Mouse (Mus musculus) testis, adult 2 months (tissue): ENCODE results near the gene Ccdc71.

Experiments
- CTCF ChIP-seq: fragments of 200-500 bp; IDR thresholded peaks from 2 replicates; pipeline ENCODE4 v1.5.1; 2012; ENCODE audit warnings: low read depth, mild to moderate bottlenecking, inconsistent platforms, low read length, moderate library complexity; ENCODE audit not compliant: control insufficient read depth, insufficient read depth, insufficient replicate concordance
- POLR2A ChIP-seq: fragments of 200-500 bp; IDR thresholded peaks from 2 replicates; pipeline ENCODE4 v1.6.1; 2012; ENCODE audit warnings: low read depth, mild to moderate bottlenecking, inconsistent platforms, low read length, moderate library complexity; ENCODE audit not compliant: control insufficient read depth

- TF ChIP-seq POLR2A (no peak), CTCF (no peak)
These were observed 1.3 kb downstream of the Ccdc71 start for GRCm38 (mm10) chr9:108461675-108462074.
